Mouse (Mus musculus) right cerebral cortex, postnatal 14 days (tissue): ENCODE data around the gene Tram2.
A peak's percentile ranks its signal among the peaks of the same experiment; 100 is the strongest.

ENCODE experiments used
- DNase-seq: peaks from one replicate; pipeline ENCODE4 v3.0.0; 2022

The Tram2 gene

DNA sequence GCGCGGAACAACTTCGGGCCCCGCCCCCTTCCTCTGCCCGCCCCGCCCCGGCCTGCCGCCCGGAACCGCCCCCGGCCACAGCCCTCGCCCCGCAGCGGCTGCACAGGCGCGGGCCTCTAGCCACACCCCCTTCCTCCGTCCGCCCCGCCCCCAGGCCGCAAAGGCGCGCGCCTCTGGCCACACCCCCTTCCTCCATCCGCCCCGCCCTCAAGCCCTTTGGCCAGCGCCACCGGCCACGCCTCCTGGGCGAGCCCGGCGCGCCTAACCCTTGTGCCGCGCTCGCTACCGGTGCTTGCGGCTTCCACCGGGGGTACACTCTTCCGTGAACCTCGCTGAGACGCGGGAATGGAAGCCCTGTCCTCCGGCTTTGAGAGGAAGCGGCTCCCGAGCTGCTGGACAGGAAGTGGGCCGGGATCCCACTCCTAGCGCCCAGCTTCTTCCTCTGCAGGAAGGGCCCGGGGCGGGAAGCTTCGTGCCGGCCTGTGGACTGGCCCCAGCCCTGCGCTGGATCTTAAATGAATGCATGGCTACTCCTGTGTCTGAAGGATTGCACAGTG lies at the start of gene Tram2:
Tram2 (minus strand) TSS at position 13 of the 557 bp plus-strand sequence.
- DNase-seq: peak; percentile 91

DNA sequence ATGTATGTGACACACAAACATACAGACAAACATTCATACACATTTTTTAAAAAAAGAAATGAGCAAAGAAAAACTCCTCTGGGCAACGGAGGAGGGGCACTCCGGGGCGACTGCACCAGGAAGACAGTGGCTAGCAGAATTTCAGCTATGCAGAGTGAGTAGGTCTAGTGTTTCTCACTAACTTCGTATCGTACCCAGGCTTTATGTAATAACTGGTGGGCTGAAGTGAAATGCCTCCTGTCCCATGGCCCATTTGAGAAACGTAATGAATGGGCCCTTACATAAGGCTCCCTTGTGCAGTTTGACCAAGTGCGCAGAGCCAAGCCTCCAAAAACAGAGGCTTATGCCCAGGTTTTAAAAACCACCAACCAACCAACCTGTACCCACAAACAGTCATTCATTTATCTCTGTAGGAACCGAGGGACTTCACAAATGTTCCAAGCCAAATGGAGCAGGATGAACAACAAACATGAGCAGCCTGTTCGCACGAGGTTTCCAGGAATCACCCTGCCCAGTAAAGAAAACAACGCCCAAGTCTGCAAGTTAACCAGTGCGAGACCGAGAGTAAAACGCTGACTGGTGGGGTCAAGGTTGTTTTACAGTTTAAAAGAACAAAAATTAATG lies 45.8 kb upstream of the Tram2 start:
- DNase-seq: no peak

DNA sequence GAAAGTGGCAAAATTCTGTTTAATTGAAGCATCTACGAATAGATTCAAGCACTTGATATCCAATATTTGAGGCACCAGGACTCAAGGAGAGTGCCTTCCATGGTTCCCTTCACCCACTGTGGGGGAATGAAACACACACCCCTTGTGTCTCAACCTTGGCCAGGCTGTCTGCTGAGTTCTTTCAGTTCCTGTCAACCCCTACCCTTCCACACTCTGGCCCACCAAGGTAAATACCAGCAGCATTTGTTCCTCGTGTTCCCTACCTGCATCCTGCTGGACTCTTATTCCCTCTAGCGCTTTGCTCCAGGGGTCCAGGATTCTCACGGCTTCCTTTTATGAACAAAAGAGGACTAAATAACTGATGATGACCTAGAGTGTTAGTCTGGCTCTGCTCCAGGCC lies 24.8 kb upstream of the Tram2 start:
- no peak for DNase-seq

DNA sequence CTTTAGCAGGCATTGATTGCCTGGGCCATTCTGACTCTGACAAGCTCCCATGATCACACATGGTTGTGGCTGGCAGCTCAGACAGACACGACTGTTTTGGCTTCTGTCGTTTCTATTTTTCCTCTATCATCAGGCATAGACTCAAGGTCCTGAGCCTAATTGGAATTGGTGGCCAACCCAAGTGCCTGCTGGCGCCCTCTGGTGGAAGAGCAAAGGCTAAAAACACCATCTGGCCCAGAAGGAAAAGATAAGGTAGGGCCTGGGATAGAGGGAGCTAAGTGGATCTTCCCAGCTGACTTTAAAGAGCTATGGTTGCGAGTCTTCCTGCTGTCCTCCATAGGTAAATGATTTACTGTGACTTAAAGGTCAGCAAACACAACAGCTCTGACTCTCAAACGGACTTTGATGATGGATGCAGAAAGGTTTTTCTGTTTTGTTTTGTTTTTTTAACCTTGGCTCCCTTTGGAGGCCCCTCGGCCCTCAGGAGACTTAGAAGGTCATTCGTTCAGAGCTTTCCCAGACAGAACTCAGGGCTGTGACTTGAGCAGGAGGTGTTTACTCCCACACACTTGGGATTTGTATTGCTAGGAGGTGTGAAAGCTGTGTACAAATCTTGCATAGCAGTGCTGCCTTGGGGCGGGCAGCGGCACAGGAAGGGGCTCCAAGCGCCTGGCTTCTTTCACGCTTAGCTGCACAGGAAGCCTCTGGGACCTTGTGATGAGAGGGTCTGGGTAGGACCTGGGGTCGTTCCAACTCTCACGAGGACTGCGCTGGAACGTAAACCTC lies 22.4 kb upstream of the Tram2 start:
- DNase-seq: peak; percentile 56

DNA sequence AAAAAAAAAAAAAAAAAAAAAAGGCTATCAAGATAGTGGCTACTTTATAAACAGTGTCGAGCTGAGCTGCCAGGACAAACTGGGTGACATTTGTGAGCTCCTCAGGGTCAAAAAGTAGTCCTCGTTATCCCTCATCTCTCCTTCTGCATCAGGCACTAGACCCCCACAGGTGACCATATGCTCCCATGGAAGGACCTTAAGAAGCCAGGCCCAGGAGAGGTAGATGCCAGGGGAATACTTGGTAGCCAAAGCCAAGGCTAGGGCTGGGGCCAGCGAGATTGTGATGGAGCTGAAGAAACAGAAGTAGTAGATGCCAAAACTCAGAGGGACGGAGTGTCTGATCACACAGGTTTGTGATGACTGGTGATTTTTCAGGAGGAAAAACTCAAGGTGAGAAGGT lies 21.7 kb upstream of the Tram2 start:
- DNase-seq: no peak

DNA sequence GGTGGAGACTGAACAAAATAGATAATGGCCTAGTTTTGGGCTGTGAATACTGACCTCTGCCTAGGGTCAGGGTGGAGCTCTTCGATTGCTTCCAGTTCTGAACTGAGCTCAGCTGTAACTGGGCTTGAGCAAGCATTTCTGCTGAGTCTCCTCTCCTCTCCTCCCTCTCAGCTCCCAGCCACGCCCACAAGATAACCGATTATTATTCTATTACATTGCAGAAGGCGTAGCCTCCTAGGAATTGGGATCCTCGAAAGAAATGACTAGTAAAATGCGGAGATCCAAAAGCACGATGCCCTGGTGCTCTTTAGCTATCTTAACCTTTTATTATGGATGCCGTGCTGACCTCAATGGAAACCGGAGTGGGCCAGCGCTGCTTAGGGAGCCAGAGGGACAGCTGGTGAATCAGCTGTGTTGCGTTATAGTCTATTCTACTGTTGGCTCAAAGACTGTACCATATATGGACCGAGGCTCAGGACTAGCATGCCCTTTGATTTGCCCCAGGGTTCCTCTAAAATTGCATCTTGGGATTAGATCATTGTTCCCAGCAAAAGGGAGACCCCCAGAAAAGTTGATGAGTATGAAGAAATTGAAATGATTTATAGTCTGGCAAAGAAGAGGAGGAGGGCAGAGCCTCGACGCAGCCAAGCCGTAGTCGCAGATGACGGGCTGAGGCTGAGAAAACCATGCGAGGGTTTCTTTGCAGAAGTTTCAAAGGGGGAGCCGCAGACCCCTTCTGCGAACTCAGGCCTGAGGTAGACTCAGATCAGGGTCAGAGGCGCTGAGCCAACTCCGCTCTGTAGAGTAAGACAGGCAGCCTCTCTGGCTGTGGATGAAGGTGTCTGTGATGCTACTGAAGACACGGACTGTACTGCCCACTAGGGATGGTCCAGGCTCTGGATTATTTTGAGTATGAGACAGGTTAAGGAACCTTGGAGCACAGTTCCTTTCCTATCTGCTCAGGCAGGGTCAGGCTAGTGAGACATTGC lies 18.3 kb upstream of the Tram2 start:
- no peak for DNase-seq

DNA sequence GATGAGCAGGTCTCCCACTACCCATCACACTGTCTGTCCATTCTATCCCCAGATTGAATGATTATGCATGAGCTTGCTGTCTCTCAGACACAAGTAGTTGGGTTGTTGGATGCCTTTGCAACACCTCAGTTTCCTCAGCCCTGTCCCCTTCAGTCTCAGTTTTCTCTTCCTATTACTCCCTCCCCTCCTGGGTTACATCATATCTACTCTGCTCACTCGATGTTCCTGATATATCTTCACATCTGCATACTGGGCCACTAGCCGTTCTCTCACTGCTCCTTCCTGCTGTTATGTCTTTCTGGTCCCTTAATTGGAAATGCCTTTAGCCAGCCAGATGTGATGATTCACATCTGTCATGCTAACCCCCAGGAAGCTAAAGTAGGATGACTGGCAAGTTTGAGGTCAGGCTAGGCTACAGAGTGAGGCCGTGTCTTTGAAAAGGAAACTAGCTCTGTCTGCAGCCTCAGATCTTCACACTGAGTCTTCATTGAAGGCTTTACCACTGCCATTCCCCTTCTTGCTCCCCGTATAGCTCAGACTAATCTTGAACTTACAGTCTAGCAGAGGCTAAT lies 15.7 kb upstream of the Tram2 start:
- no peak for DNase-seq

DNA sequence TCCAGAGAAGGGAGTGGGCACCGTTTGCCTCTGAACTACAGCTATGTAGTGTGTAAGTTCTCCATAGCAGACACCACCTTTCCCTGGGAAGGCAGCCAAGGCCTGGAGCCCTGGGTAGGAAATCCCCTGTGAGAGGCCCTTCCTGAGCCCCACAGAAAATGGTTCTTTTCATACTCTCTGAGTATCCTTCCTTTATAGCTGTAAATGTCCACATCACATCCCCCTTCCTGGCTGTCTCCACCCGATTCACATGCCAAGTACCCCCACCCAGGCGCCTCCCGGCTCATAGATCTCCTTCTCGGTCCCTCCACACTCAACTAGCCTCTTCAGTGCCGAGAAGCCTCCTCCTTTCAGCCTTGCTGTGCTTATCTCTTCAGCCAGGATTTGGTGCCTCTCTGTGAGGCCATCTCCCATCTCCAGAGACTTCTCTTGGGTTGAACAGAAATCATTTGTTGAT lies 10.7 kb upstream of the Tram2 start:
- DNase-seq: no peak

DNA sequence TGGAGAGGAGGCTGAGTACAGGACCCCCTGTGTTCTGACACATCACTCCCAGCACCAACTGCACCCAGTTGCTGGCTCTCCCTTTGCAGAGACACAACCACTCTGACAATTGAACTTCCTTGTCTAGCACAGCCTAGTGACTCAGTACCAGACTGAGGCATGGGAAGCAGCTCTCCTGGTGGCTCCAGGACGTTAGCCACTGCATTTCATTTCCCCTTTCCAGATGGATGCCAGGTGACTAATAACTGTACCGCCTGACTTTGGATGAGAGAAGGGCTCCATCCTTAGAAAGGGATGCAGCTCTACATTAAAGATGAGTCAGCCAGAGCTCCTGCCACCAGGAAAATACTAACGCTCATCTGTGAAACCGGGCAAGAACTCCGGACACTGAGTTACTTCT lies 7.3 kb upstream of the Tram2 start:
- DNase-seq: no peak

DNA sequence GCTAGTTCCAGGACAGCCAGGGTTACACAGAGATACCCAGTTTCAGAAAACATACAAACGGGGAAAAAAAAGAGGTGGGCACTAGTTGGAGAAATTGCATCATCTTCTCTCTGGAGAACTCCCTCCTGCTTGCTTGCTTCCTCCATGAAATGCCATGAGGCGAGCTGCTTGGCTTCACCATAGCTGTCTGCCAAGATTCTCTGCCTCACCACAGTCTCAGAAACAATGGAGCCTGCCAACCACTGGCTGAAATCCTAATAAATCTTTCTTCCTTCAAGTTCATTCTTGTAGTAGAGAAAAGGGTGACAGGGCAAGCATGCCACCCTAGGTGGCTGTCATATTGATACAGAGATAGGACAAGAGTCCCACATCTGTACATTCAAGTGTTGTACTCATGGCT lies 5.6 kb upstream of the Tram2 start:
- no peak for DNase-seq

DNA sequence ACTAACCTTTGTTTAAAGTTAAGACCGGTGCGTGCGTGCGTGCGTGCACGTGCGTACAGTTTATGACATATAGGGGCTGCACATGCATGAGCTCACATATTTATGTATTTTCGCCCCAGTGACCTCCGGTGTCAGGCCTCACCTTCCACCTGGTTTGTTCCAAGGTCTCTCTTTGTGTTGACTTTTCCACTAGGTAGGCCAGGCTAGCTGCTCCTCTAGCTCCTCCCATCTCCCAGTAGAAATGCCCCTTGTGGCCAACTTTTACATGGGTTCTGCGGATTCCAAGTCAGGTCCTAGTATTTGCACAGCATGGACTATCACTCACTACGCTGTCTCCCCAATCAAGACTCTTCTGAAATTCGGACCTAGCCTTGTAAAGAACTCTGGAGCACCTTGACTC lies 1.3 kb upstream of the Tram2 start:
- DNase-seq: no peak

DNA sequence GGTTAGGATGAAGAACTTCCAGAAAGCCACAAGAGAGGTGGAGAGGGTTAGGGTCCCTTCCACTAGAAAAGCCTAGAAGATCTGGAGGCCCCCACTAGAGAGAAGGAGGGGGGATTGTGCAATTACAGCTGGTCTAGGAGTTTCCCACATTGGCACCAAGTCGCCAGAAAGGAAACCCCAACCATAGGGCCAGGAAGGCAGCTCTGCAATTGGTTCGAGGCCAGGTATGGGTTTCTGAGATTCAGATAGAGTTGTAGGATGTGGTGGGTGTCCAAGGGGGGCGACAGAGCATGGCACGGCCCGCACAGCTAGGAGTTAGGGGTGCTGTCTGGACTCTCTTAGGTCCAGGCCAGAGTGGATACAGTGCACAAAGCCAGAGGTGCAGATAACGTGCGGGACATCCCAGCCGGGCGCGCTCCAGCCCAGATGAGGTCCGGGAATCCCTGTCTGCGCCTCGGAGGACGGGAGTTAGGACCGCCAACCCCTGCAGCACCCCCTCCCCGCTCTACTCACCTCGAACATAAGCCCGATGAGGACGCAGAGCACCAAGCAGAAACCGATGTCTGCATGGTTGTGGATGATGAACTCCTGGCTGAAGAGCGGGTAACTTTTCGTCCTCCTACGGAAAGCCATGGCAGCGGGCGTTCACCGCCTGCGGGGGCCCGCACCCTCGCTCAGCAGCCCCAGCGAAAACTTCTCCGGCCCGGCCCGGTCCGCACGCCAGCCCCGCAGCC lies 381 bp downstream of the Tram2 start:
- DNase-seq: no peak

DNA sequence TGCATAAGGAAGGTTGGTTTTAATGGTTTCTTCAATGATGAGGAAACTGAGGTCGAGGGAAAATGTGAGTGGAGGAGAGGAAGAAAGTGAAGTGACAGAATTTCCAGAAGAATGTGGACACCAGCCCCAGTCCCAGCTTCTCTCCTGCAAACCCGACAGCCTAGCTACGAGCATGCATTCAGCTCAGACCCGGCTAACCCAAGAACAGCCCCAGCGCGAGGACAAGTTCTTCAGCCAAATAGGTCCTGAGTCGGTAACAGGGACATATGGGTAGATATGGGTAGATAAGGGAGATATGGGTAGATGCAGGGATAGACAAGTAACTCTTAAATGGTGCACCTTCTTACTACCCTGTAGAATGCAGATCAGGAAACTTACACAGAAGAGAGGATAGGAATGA lies 1.4 kb downstream of the Tram2 start:
- no peak for DNase-seq

DNA sequence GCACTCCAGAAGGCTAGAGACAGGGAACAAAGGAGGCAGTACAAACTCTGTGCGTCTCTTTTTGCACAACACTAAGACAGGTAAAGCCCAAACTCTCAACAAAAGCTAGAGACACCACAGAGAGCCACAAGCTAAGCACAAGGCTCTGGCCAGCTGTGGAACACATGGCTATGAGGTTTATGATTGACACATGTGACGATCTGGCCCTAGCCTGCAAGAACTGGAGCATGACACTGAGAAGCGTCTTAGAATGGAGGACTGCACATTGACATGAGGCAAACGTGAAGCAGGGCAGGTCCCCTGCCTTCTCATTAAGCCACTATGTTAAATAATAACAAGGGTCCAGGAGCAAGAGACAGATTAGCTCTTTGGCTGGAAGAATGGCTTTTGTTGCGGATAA lies 1.8 kb downstream of the Tram2 start:
- no peak for DNase-seq

DNA sequence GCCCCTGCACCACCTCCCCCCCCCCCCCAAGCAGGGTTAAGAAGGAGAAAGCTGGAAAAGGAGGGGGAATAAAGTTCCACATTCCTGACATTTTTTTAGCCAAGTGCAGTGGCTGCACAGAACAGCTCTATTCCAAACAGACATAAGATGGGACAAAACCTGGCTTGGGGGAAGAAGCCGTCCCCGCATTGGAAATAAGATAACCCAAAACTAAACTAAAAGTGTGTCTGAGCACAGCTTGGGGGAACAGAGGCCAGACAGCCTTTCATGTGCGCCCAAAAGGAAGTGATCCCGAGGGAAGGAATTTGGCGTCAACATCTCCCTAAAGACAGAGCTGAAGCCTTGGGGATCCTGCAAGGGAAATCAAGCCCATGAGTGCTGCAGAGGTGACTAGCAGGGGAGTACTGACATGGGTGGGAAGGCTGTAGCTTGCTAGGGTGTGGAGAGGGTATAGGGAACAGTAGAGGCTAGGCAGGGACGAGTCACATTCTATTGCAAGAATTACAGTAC lies 3.0 kb downstream of the Tram2 start:
- DNase-seq: no peak

DNA sequence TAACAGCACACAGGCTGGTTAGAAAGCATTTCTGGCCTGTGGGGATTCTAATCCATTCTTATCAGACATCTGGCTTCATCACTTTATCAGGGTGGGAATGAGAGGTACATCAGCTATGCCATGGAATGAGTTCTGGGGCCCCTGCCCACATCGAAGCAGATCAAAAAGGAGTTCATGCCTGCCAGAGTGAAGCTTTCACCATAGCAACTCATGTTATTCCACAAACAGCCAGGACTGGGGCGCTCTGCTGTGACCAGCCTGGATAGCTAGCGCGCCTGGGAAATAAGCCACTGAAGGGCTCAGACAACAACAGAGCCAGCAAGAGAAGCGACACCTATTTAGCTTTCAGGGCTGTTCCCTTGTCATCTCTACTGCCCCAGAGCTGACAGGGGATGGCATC lies 4.8 kb downstream of the Tram2 start:
- no peak for DNase-seq

DNA sequence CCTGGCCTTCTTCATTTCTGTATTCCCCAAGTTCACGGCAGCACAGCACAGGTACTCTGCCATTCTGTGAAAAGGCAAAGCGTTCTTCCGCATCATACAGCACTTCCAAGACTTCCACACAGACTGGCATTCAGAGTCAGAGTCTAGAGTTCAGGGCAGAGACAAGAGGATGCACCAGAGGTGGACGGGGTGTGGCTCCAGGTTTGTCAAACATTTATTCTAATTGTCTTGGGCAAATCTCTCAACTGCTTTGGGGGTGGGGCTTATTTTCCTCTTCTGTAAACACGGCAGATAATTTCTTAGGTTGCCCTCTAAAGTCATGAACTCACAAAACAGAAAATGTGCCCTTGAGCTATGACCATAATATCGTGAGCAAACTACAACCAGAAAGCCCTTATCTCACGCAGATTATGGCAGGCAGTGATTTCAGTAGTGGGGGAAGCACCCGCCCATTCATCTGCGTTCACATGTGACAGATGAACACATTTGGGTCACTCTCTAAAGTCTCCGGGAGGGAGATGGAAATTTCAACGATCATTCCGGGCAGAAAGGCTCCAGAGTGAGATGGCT lies 6.1 kb downstream of the Tram2 start:
- DNase-seq: no peak

DNA sequence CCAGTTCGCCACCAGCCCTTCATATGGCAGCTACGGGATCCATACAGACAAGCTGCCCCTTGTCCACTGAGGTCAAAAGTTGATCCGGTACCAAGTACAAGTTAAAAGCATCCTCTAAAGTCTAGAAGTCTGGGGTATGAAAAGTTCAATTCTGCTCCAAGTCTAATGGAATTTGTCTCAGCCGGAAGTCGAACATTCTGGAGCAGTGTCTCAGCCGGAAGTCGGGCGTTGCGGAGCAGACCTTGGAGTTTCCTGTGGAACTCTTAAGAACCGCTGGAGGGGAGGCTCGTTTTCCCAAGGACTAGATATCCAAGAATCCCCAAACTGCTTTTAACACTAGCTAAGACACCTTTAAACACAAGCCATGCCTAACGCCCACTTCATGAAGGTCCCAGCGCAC lies 8.4 kb downstream of the Tram2 start:
- no peak for DNase-seq

DNA sequence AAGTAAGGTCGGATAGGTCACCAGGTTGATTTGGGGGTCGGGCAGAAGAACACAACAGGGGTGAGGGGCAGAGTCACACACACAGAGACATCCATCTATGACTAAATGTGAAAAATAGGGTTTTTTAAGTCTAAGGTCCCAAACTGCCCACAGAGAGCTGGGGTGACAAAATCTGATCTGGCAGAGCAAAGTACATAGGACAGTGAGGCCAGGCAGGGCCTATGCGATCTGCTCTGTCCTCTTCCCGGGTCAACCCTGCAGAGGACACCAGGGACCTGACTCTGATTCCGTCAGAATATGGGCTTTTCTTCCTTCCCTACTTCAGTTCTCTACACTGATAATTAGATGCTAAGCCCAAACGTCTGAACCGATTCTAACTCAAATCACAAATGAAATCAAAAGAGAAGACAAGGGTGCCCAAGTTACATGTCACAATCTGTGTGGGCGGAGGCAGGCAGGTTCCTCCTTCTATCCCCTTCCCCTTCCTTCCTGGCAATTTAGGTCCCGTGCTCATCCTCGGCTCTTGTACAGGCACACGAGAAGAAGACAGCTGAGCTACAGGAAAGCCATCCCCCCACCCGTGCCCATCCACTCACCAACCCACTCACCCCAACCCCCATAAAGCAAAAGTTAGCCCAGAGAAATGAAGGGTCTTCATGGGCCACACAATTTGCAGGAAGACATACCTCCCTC lies 9.1 kb downstream of the Tram2 start:
- no peak for DNase-seq

DNA sequence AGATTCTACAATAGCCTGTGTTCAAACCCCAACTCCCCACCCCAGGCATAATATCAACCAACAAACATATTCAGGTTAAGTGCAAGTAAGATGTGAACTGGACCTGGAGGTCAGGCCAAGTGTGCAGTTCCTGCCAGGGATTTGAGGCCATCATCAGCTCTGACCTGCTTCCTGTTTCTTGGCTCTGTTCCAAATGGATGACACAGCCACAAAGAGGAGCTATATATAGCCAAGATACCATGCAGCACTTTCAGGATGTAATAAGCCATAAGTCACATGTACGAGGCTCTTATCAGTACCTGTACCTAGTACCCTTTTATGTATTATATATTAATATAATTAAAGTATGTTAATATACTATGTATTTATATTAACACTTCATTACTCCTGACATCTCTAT lies 10.5 kb downstream of the Tram2 start:
- no peak for DNase-seq
